11 mouse cellular contexts compared by ENCODE assay signal in genomic region chr6:84053874-84054530, GRCm38 (mm10). TPM values are rescaled to one million over a fixed set of nuclear protein-coding genes. Genes with fewer than 3 reads are reported as not detected.
DNase-seq lines count a peak whose midpoint lies in the region; ATAC-seq and TF ChIP-seq lines count a peak whose summit lies in the region.
"Had no signal": no experiment of that assay in that cellular context is flagged by ENCODE, and none has a peak within 500 bp of the region (broad histone marks: within the 10 kb centered on the region; RNA-seq: fewer than 3 reads in every experiment).

No protein-coding gene starts in this region.

- no peaks in the 10 kb centered on the region for H3K9me3 ChIP-seq in intestine, embryonic 16.5 days (ENCODE audit: control insufficient read depth, low read length)
- H3K9me3 ChIP-seq in intestine, postnatal 0 days (ENCODE audit: control insufficient read depth), result no peaks in the 10 kb centered on the region
- no peaks in the 10 kb centered on the region for H3K9me3 ChIP-seq in intestine, embryonic 15.5 days
- H3K9me3 ChIP-seq in midbrain, embryonic 15.5 days, result no peaks in the 10 kb centered on the region
- H3K9me3 ChIP-seq: embryonic facial prominence, embryonic 13.5 days had no signal

- no peak overlapping the region for H3K4me3 ChIP-seq in intestine, embryonic 16.5 days (ENCODE audit: low read length)
- no peak overlapping the region for H3K4me3 ChIP-seq in intestine, postnatal 0 days (ENCODE audit: low read depth, low read length)
- H3K4me3 ChIP-seq in intestine, embryonic 15.5 days (replicated peaks), result no peak overlapping the region
- H3K4me3 ChIP-seq in midbrain, embryonic 15.5 days, result no peak overlapping the region
- H3K4me3 ChIP-seq: embryonic facial prominence, embryonic 13.5 days; left cerebral cortex, adult 2 months had no signal

- no peak overlapping the region for H3K9ac ChIP-seq in intestine, embryonic 16.5 days (ENCODE audit: low read depth, low read length)
- H3K9ac ChIP-seq in intestine, postnatal 0 days (ENCODE audit: low read depth, low read length), result no peak overlapping the region
- no peak overlapping the region for H3K9ac ChIP-seq in intestine, embryonic 15.5 days
- no peak overlapping the region for H3K9ac ChIP-seq in midbrain, embryonic 15.5 days
- H3K9ac ChIP-seq: embryonic facial prominence, embryonic 13.5 days had no signal

- TF ChIP-seq CTCF in intestine, postnatal 0 days (IDR thresholded peaks at IDR 0.05; ENCODE audit: low read depth), result no peak

- no peaks in the 10 kb centered on the region for H3K27me3 ChIP-seq in intestine, embryonic 16.5 days (replicated peaks; ENCODE audit: control insufficient read depth, insufficient read depth, low read length)
- no peaks in the 10 kb centered on the region for H3K27me3 ChIP-seq in intestine, postnatal 0 days (replicated peaks; ENCODE audit: control insufficient read depth, insufficient read depth, low read length)
- H3K27me3 ChIP-seq in intestine, embryonic 15.5 days (replicated peaks), result no peaks in the 10 kb centered on the region
- no peaks in the 10 kb centered on the region for H3K27me3 ChIP-seq in midbrain, embryonic 15.5 days (replicated peaks)
- H3K27me3 ChIP-seq: embryonic facial prominence, embryonic 13.5 days had no signal

- peaks cover 3% of the 10 kb centered on the region; the same call in 1 of the 2 replicates for H3K4me1 ChIP-seq in intestine, embryonic 16.5 days (ENCODE audit: control insufficient read depth, insufficient read depth, low read length)
- no peaks in the 10 kb centered on the region; the same call in 1 of the 2 replicates for H3K4me1 ChIP-seq in intestine, postnatal 0 days (replicated peaks; ENCODE audit: control insufficient read depth, insufficient read depth, low read length)
- no peaks in the 10 kb centered on the region for H3K4me1 ChIP-seq in intestine, embryonic 15.5 days (replicated peaks)
- H3K4me1 ChIP-seq in midbrain, embryonic 15.5 days, result no peaks in the 10 kb centered on the region

- DNase-seq in heart, adult 9 months (ENCODE audit: low spot score in 2 of 2), result peak; percentile 59 to 76
- DNase-seq in kidney, adult 9 months, result peak; percentile 53
- peak; percentile 41 for DNase-seq in lung, postnatal 25 days (ENCODE audit: low spot score)
- no peak for DNase-seq in layer of hippocampus, adult 9-10 months (ENCODE audit: low spot score)

- no peaks in the 10 kb centered on the region for H3K36me3 ChIP-seq in intestine, embryonic 16.5 days (ENCODE audit: control insufficient read depth, insufficient read depth, low read length)
- no peaks in the 10 kb centered on the region for H3K36me3 ChIP-seq in intestine, postnatal 0 days (ENCODE audit: control insufficient read depth, insufficient read depth)
- H3K36me3 ChIP-seq in intestine, embryonic 15.5 days, result no peaks in the 10 kb centered on the region
- H3K36me3 ChIP-seq in midbrain, embryonic 15.5 days (replicated peaks), result no peaks in the 10 kb centered on the region
- H3K36me3 ChIP-seq: embryonic facial prominence, embryonic 13.5 days had no signal

- no peak overlapping the region for H3K4me2 ChIP-seq in intestine, embryonic 16.5 days (ENCODE audit: low read depth, low read length)
- no peak overlapping the region for H3K4me2 ChIP-seq in intestine, postnatal 0 days (replicated peaks; ENCODE audit: low read depth)
- H3K4me2 ChIP-seq in intestine, embryonic 15.5 days (replicated peaks), result no peak overlapping the region
- H3K4me2 ChIP-seq in midbrain, embryonic 15.5 days, result no peak overlapping the region
- H3K4me2 ChIP-seq: embryonic facial prominence, embryonic 13.5 days had no signal

- no peak for ATAC-seq in intestine, embryonic 16.5 days
- ATAC-seq in intestine, postnatal 0 days, result no peak
- ATAC-seq in intestine, embryonic 15.5 days, result no peak
- no peak for ATAC-seq in midbrain, embryonic 15.5 days (replicated peaks)

- H3K27ac ChIP-seq in intestine, embryonic 16.5 days (ENCODE audit: low read length), result 0 out of 2 replicates have a peak overlapping the region, but pooled peaks have one; percentile 10
- H3K27ac ChIP-seq in intestine, postnatal 0 days (ENCODE audit: low read depth, low read length), result no peak overlapping the region
- H3K27ac ChIP-seq in intestine, embryonic 15.5 days, result no peak overlapping the region
- H3K27ac ChIP-seq in midbrain, embryonic 15.5 days, result no peak overlapping the region
- H3K27ac ChIP-seq: macrophage had no signal

- 80% methylated on average over 9 of the region's 9 CpGs for WGBS in intestine, embryonic 16.5 days
- WGBS in intestine, postnatal 0 days, result 77% methylated on average over 9 of the region's 9 CpGs
- WGBS in intestine, embryonic 15.5 days, result 83% methylated on average over 9 of the region's 9 CpGs
- WGBS in midbrain, embryonic 15.5 days, result 86% methylated on average over 9 of the region's 9 CpGs

RNA-seq across cellular contexts. Expression of gene Dysf, which starts 45.6 kb away (rescaled TPM):
- polyA plus RNA-seq in intestine, embryonic 16.5 days (2015; fragmentation: Nextera tagmentation; extraction: Ambion mirVana), result 5.7 and 6.1 TPM in 2 replicates
- 5.1 and 5.9 TPM in 2 replicates for polyA plus RNA-seq in intestine, postnatal 0 days (2015; fragmentation: Nextera tagmentation; extraction: Ambion mirVana)
- 7.0 and 8.6 TPM in 2 replicates for polyA plus RNA-seq in intestine, embryonic 15.5 days (2015; fragmentation: Nextera tagmentation; extraction: Ambion mirVana)
- 1.6 and 2.6 TPM in 2 replicates for polyA plus RNA-seq in midbrain, embryonic 15.5 days (2015; fragmentation: Nextera tagmentation; extraction: Ambion mirVana)
